Mouse (Mus musculus) kidney, embryonic 16.5 days (tissue): ENCODE data around the gene Vmn1r3. TPM values are rescaled to one million over a fixed set of nuclear protein-coding genes. Genes with fewer than 3 reads are reported as not detected.
A peak's percentile ranks its signal among the peaks of the same experiment; 100 is the strongest.
"Not testable (repeated sequence)": the region's sequence is repeated elsewhere in the genome, so short reads cannot be mapped to it uniquely, and the experiment has no call there.

ENCODE experiments used
- ATAC-seq: fragments of 200-750 bp; cut with Nextera tagmentation; 2 replicates; pipeline ENCODE4 v1.8.0; 2017; ENCODE audit warnings: moderate TSS enrichment; ENCODE audit not compliant: low FRiP score, low TSS enrichment
- H3K27ac ChIP-seq: fragments of 300-500 bp; sonication (generic); 2 replicates; pipeline ENCODE4 v1.5.1; 2014; ENCODE audit warnings: low read length
- H3K27me3 ChIP-seq: fragments of 300-500 bp; sonication (generic); 2 replicates; pipeline ENCODE4 v1.6.1; 2014; ENCODE audit warnings: low read length, control low read depth, mixed read lengths; ENCODE audit not compliant: insufficient read depth
- H3K36me3 ChIP-seq: fragments of 300-500 bp; sonication (generic); 2 replicates; pipeline ENCODE4 v1.6.1; 2014; ENCODE audit warnings: low read length, control low read depth, mixed read lengths; ENCODE audit not compliant: insufficient read depth
- H3K4me1 ChIP-seq: fragments of 300-500 bp; sonication (generic); 2 replicates; pipeline ENCODE4 v1.6.1; 2014; ENCODE audit warnings: low read length, control low read depth, mixed read lengths; ENCODE audit not compliant: insufficient read depth
- H3K4me2 ChIP-seq: fragments of 300-500 bp; sonication (generic); replicated peaks from 2 replicates; pipeline ENCODE4 v1.6.1; 2014; ENCODE audit warnings: low read depth, low read length
- H3K4me3 ChIP-seq: fragments of 300-500 bp; sonication (generic); 2 replicates; pipeline ENCODE4 v1.5.1; 2014; ENCODE audit warnings: mild to moderate bottlenecking, low read length
- H3K9ac ChIP-seq: fragments of 300-500 bp; sonication (generic); replicated peaks from 2 replicates; pipeline ENCODE4 v1.6.1; 2014; ENCODE audit warnings: low read length
- H3K9me3 ChIP-seq: fragments of 300-500 bp; sonication (generic); 2 replicates; pipeline ENCODE4 v1.6.1; 2016; ENCODE audit warnings: low read length, control low read depth
- WGBS: fragments of 180-500 bp; shearing (Covaris S2); extraction: QIAGEN DNeasy Blood & Tissue Kit; methylation state at CpG from one replicate; pipeline ENCODE4 v1.1.7; 2014; 5-methylcytosine and 5-hydroxymethylcytosine counted together
- polyA plus RNA-seq: library from polyadenylated mRNA; unstranded; fragments of >200 nt; fragmentation: Nextera tagmentation; extraction: Ambion mirVana; gene quantifications from 2 replicates; pipeline ENCODE4 v1.2.1, GENCODE M21; 2015

Vmn1r3 gene
- polyA plus RNA-seq: not detected in 2 replicates

DNA sequence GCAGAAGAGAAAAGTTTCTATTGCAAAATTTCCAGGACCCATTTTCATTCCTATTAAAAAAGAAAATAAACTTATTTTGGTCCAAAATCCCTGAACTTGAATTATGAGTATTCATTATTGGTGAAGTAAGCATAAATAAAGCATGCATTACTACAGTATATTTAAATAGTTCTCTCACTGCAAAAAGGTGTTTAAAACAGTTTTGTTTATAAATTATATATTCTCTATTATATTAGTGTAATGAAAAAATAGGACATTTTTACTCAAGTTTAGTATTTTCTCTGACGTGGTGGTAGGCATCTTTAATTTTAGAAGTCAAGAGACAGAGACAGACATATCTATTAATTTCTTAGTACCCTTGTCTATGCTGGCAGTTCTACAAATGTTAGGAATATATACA lies at the start of gene Vmn1r3:
Gene Vmn1r3, minus strand, starts transcription at position 101 of the 400 bp plus-strand sequence.
- ATAC-seq, H3K9me3 ChIP-seq, H3K4me3 ChIP-seq, H3K27me3 ChIP-seq, H3K9ac ChIP-seq, H3K36me3 ChIP-seq, H3K4me1 ChIP-seq, H3K4me2 ChIP-seq, H3K27ac ChIP-seq: not testable (repeated sequence)
- WGBS: 86% methylated on average over 1 of the region's 1 CpGs

DNA sequence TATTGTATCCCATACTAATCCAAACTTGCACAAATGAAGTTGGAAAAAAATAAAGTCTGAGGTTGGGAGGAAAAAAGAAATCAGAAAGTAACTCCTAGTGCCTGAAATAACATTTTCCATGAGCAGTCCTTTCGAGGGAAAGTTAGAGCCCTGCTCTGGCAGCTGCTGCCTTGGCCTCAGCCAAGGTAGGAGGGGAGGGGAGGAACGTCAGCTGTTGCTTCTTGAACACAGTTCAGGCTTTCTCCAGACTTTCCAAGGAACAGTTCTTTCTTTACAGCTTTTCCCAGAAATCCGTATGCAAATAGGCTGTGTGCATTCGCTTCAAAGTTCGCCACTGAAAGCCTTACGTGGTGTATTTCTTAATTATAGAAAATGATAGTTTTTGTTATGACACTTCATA lies 46.9 kb upstream of the Vmn1r3 start:
- no peaks in the 10 kb centered on the region for H3K27me3 ChIP-seq
- H3K4me1 ChIP-seq: no peaks in the 10 kb centered on the region
- no peaks in the 10 kb centered on the region for H3K36me3 ChIP-seq
- no peak overlapping the region for H3K27ac ChIP-seq
- H3K4me3 ChIP-seq: no peak overlapping the region
- 0 out of 2 replicates have a peak overlapping the region, but pooled peaks have one; percentile 65 for H3K4me2 ChIP-seq
- no peak for ATAC-seq
- WGBS: 63% methylated on average over 6 of the region's 6 CpGs
- H3K9me3 ChIP-seq: peaks cover 23% of the 10 kb centered on the region
- no peak overlapping the region for H3K9ac ChIP-seq

DNA sequence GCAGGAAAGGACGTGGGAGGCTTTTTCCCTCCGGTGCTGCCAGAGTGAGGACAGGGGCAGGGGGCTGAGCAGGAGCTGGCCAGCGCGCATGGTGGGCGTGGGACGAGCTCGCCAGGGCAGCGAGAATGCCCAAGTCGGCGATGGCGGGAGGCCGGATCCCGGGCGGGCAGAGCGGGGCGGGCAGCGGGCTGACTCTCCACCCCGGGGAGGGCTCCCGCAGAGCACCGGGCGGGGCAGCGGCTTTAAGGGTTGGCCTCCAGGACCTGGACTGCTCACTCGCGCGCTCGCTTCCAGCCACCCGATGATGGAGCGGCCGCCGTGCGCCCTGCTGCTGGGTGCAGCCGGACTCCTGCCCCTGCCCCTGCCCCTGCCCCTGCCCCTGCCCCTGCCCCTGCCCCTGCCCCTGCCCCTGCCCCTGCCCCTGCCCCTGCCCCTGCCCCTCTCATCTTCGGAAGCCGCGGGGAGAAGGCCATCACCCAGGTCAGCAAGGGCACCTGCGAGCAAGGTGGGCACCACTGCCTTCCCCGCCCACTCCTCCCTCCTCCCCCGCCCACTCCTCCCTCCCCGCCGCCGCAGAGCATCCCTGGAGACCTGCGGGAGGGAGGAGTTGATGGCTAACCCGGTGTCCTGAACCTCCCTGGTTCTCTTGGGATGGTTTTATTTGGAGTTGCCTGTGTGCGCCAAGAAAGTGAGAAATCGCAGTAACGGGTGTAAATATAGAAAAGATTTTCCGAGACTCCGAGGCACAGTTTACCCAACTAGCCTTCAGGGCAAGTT lies 45.9 kb upstream of the Vmn1r3 start:
- H3K36me3 ChIP-seq: no peaks in the 10 kb centered on the region
- H3K9me3 ChIP-seq: peaks cover 24% of the 10 kb centered on the region
- peak overlapping the region; percentile 54; the same call in 1 of the 2 replicates for H3K9ac ChIP-seq
- H3K4me3 ChIP-seq: peak overlapping the region; percentile 45
- no peaks in the 10 kb centered on the region for H3K4me1 ChIP-seq
- H3K27ac ChIP-seq: peak overlapping the region; percentile 39; the same call in 1 of the 2 replicates
- no peaks in the 10 kb centered on the region for H3K27me3 ChIP-seq
- peak overlapping the region; percentile 65 for H3K4me2 ChIP-seq
- ATAC-seq: peak; percentile 78
- WGBS: 7% methylated on average over 31 of the region's 48 CpGs

DNA sequence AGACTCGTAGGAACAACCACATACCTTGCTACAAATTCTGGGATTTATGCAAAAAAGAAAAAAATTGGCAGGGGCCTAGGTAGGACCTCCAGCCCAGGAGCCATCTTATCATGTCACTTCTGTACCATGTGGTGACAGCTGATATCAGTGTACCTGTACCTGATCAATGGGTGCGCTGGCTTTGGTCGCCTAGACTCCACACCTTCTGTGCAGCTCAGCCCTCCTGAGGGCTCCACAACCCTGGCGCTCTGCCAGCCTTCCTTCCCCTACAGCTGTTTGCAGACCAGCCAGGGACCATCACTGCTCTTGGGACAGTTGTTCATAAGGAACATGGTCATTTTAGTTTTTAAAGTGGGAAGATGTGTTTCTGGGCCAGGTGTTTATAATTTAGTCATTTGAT lies 44.4 kb upstream of the Vmn1r3 start:
- Histone ChIP-seq H3K4me1 (no peaks in the 10 kb centered on the region), H3K36me3 (no peaks in the 10 kb centered on the region)
- 70% methylated on average over 4 of the region's 4 CpGs for WGBS

DNA sequence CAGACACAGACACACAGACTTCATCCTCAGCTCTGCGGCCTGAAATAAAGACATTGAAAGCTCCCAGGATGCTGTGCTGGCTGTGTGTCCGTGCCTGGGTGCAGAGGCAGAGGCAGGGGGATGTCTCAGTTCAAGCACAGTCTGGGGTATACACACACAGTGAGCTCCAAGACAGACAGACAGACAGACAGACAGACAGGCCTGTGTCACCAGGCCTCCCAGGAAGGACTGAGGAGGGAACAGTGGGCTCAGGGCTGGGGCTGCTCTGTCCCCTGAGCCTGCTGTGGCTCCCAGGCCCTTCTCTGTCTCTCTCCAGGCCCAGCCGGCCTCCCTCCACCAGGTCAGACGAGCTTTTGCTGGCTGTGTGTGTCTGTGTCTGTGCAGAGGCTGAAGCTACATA lies 43.3 kb upstream of the Vmn1r3 start:
- no peak overlapping the region for H3K4me3 ChIP-seq
- H3K9ac ChIP-seq: no peak overlapping the region
- H3K4me1 ChIP-seq: no peaks in the 10 kb centered on the region
- WGBS: 69% methylated on average over 4 of the region's 4 CpGs
- H3K9me3 ChIP-seq: peaks cover 34% of the 10 kb centered on the region
- H3K27me3 ChIP-seq: no peaks in the 10 kb centered on the region
- ATAC-seq: peak; percentile 17; the same call in 1 of the 2 replicates
- H3K36me3 ChIP-seq: no peaks in the 10 kb centered on the region
- H3K4me2 ChIP-seq: no peak overlapping the region
- H3K27ac ChIP-seq: no peak overlapping the region

More for the DNA sequence above, 44.4 kb upstream of the Vmn1r3 start:
- Histone ChIP-seq H3K9me3 (peaks cover 34% of the 10 kb centered on the region), H3K27me3 (no peaks in the 10 kb centered on the region), H3K9ac (no peak overlapping the region), H3K27ac (no peak overlapping the region), H3K4me2 (no peak overlapping the region), H3K4me3 (no peak overlapping the region)
- no peak for ATAC-seq

DNA sequence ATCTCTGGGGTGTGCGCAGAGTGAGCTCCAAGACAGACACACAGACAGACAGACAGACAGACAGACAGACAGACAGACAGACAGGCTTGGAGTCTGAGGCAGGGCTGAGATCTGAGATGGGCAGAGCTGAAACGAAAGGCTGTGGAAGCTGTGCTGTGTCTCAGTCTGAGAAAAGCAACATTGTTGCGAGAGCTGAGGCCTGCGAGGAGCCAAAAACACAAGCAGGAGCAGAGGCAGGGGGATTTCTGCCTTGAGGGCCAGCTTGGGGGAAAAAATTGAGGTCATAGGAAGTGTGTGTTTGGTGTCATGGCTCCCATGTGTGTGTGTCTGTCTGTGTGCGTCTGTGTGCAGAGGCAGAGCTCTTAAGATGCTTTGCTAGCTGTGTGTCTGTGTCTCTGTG lies 42.6 kb upstream of the Vmn1r3 start:
- Histone ChIP-seq H3K4me3 (no peak overlapping the region), H3K9me3 (peaks cover 34% of the 10 kb centered on the region), H3K4me1 (no peaks in the 10 kb centered on the region), H3K36me3 (no peaks in the 10 kb centered on the region), H3K27ac (no peak overlapping the region), H3K27me3 (no peaks in the 10 kb centered on the region), H3K9ac (no peak overlapping the region), H3K4me2 (no peak overlapping the region)
- ATAC-seq: no peak
- WGBS: 64% methylated on average over 5 of the region's 5 CpGs

DNA sequence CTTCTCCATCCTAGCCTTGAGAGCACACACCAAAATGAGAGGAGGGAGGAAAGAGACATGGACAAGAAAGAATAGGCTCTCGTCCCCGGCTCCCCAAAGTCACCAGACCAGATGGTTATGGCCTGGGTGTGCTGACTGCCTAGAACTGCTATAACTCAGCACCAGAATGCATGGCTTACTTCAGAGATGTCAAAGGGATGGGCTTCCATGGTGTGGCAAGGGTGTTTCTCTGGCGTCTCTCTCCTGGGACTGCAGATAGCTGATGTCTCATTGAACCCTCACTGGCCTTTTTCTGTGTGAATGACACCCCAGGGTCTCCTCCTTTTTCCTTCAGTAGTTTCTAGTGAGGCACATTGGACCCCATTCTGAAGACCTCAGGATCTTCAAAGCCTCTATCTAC lies 41.3 kb upstream of the Vmn1r3 start:
- H3K27ac ChIP-seq: no peak overlapping the region
- ATAC-seq: no peak
- H3K4me2 ChIP-seq: no peak overlapping the region
- H3K36me3 ChIP-seq: no peaks in the 10 kb centered on the region
- no peaks in the 10 kb centered on the region for H3K27me3 ChIP-seq
- H3K4me3 ChIP-seq: no peak overlapping the region
- H3K4me1 ChIP-seq: no peaks in the 10 kb centered on the region
- H3K9me3 ChIP-seq: peaks cover 34% of the 10 kb centered on the region
- H3K9ac ChIP-seq: no peak overlapping the region
- 74% methylated on average over 3 of the region's 3 CpGs for WGBS

DNA sequence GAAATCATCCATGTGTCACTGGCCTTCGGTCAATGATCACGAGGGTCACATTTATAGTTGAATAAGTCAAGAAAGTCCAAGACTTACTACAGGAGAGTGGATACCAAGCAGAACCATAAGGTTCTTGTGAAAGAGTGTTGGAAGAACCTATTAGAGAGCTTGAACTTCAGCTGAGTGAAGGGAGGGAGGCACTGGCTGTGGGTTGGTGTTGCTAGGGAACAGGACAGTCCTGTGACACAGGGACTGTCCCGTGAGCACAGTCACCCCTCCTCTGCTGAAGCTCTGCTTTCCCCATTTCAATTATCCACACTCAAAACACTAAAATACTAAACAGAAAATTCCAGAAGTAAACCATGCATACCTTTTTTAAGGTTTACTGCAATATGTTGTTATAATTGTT lies 40.3 kb upstream of the Vmn1r3 start:
- not testable (repeated sequence) for H3K4me3 ChIP-seq, H3K4me2 ChIP-seq, H3K27me3 ChIP-seq, ATAC-seq, H3K36me3 ChIP-seq, H3K4me1 ChIP-seq, H3K27ac ChIP-seq, H3K9ac ChIP-seq
- peaks cover 34% of the 10 kb centered on the region for H3K9me3 ChIP-seq
- 64% methylated on average over 3 of the region's 3 CpGs for WGBS

DNA sequence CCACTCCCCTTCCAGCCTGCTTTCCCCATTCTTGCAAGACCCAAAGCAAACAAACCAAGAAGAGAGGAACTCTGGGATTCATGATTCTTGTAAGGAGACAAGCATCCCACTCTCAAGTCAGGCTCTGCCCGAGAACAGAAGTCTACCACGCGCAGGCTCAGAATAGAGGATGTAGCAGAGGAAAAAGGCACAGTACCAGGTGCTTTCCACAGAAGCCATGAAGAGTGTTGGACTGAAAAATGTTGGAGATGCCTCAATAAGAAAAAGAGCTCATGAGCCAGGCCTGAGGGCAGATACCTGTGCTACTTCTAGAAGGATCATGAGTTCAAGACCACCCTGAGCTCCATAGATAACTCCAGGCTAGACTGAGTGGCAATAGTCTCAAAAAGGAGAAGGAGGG lies 39.7 kb upstream of the Vmn1r3 start:
- H3K4me2 ChIP-seq, H3K27ac ChIP-seq, H3K4me1 ChIP-seq, ATAC-seq, H3K36me3 ChIP-seq, H3K4me3 ChIP-seq, H3K9ac ChIP-seq, H3K27me3 ChIP-seq: not testable (repeated sequence)
- H3K9me3 ChIP-seq: peaks cover 33% of the 10 kb centered on the region
- 54% methylated on average over 3 of the region's 3 CpGs for WGBS

DNA sequence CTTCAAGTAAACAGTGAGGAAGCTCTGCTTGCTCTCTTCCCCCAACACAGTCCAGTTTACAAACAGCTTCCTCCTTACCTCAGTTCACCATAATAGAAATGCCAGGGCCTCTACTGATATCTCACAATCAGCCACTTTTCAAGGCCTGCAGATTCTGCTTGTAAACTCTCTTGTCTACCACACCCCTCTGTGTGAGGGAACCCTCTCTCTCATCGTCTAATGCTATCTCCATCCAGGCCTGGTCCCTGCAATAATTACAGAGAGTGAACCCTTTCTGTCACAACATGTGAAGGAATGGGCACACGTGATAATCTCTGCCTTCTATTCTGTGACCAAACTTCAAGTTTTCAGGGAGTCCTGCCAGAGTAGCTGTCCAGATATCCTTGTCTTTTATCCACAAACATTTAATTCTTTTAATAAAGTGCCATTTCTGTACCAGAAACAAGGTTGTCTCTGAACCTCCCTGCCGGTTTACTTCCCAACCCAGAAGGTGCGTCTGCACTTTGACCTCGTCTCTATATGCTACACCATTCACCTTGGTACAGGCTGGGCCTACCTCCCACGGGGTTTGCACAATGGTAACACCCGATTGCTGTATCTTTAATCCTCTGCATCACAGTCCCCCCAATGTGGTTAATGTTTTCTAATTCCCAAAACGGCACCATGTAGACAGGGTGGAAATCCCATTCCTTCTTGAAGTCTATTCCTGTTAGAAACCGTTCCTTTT lies 38.5 kb upstream of the Vmn1r3 start:
- WGBS: 71% methylated on average over 5 of the region's 9 CpGs
- not testable (repeated sequence) for H3K4me1 ChIP-seq, H3K27me3 ChIP-seq, H3K4me2 ChIP-seq, H3K27ac ChIP-seq, H3K4me3 ChIP-seq, H3K36me3 ChIP-seq, H3K9ac ChIP-seq, ATAC-seq
- peaks cover 27% of the 10 kb centered on the region for H3K9me3 ChIP-seq
